Mouse (Mus musculus) mouse embryonic stem cell (cell line): Measurements from ENCODE around the gene Qrich1.

Source experiments
- in situ Hi-C, 2 experiments: fragments of 300-500 bp; cut with MboI; formaldehyde crosslinking; loops; 1 replicate in 1 of 2; 3 replicates in 1 of 2; pipeline ENCODE4 v1.14.3; 2019 to 2020; ENCODE audit warnings: low sequenced_read_pairs in 2 of 2, low pct_unique_long_range_greater_than_20kb in 1 of 2, mixed read lengths in 1 of 2; ENCODE audit not compliant: unreplicated experiment in 1 of 2

Gene Qrich1

GRCm38 (mm10) chr9:108516380-108517251 lies at the start of gene Qrich1:
Gene Qrich1, plus strand, starts transcription at chr9:108516806.
- in situ Hi-C loops: no loop called here

GRCm38 (mm10) chr9:108469430-108469829 lies 47.2 kb upstream of the Qrich1 start:
- in situ Hi-C loops: no loop called here

- in situ Hi-C loops: no loop called here
Measured at GRCm38 (mm10) chr9:108469845-108470244, 46.8 kb upstream of the Qrich1 start.

- in situ Hi-C loops: no loop called here
Measured at GRCm38 (mm10) chr9:108474528-108474927, 42.1 kb upstream of the Qrich1 start.

GRCm38 (mm10) chr9:108478638-108479156 lies 37.9 kb upstream of the Qrich1 start:
- in situ Hi-C loops: no loop called here

- in situ Hi-C loops: no loop called here
Measured at GRCm38 (mm10) chr9:108479241-108479640, 37.4 kb upstream of the Qrich1 start.

GRCm38 (mm10) chr9:108479721-108480351 lies 36.8 kb upstream of the Qrich1 start, which contains the start of gene Lamb2:
Gene Lamb2, plus strand, starts transcription at chr9:108479736.
- in situ Hi-C loops: no loop called here

GRCm38 (mm10) chr9:108480813-108481519 lies 35.6 kb upstream of the Qrich1 start:
- in situ Hi-C loops: no loop called here

- in situ Hi-C loops: no loop called here
Measured at GRCm38 (mm10) chr9:108481520-108482210, 34.9 kb upstream of the Qrich1 start.

GRCm38 (mm10) chr9:108483051-108483790 lies 33.4 kb upstream of the Qrich1 start:
- in situ Hi-C loops: no loop called here

GRCm38 (mm10) chr9:108484021-108484420 lies 32.6 kb upstream of the Qrich1 start:
- in situ Hi-C loops: no loop called here

GRCm38 (mm10) chr9:108485301-108485875 lies 31.2 kb upstream of the Qrich1 start:
- in situ Hi-C loops: no loop called here

- in situ Hi-C loops: no loop called here
Measured at GRCm38 (mm10) chr9:108486973-108487530, 29.6 kb upstream of the Qrich1 start.

GRCm38 (mm10) chr9:108488403-108488802 lies 28.2 kb upstream of the Qrich1 start:
- in situ Hi-C loops: no loop called here

GRCm38 (mm10) chr9:108489215-108489614 lies 27.4 kb upstream of the Qrich1 start:
- in situ Hi-C loops: no loop called here

- in situ Hi-C loops: no loop called here
Measured at GRCm38 (mm10) chr9:108489702-108490558, 26.7 kb upstream of the Qrich1 start.
